Mouse (Mus musculus): ENCODE data around the gene Rgs17.
"Not testable (repeated sequence)": the region's sequence is repeated elsewhere in the genome, so short reads cannot be mapped to it uniquely, and the experiment has no call there.

The Rgs17 gene

DNA sequence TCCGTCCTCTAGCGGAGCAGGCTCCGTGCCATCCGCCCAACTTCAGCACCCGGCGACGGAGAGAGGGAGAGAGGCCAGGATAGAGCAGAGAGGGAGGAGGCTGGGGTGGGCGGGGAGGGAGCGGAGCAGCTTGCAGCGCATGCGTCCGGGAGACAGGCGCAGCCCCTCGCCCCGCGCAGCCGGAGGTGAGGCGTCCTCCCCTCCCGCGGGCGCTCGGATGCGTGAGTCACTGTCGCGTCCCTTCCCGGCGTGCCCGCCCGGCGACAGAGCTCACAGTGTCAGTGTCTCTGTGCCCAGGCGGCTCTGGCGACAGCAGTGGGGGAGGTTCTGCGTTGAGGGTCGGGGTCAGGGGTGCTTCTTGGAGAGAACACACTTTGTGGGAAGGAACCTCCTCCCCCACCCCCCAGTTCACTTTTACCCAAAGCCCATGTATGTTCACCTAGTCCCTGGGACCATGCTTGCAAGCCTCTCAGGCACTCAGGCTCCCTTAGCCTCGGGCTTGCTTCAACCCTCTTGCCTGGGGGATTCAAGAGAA lies at the start of gene Rgs17:
TSS of gene Rgs17 (minus strand) at position 107 of the 535 bp plus-strand sequence.
- DNase-seq (ENCODE audit: low spot score), result peak; percentile 37

GRCm38 (mm10) chr10:5967655-5968054 lies 45.5 kb upstream of the Rgs17 start:
- DNase-seq (ENCODE audit: low spot score), result no peak

DNA sequence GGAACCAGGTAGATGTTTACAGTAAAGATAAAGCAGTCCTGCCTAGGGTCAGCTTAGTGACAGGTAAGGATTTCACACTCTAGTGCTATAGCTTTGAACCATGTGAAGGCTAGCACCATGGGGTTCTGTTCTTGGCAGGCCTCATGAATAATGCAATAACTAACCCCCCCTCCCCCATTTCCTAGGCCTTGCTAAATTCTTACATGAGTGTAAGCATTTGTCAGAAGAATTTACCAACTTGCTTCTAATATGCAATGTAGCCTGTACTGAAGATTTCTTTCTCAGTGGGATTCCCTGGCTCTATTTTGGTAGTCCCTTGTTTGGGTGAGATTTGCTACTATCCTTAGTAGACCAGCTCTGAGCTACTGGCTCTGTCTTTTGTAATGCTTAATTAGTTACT lies 31.6 kb upstream of the Rgs17 start:
- not testable (repeated sequence) for DNase-seq (ENCODE audit: low spot score)

DNA sequence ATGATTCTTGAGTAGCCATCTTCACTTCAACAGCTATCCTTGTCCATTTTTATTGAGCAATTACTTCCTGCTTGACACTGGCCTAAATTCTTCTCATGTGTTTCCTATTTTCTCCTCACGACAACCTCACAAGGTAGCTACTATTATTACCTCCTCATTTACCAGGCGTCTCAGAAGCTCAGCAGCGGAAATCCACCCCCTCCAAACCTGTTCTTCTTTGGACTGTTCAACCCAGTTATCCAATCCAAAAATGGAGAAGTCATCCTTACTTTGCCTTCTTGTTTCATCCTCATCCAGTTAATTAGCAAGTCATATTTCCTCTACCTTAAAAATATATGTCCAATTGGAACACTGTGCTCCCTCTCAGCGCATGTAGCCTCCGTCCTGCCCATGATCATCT lies 2.1 kb upstream of the Rgs17 start:
- DNase-seq (ENCODE audit: low spot score), result no peak

DNA sequence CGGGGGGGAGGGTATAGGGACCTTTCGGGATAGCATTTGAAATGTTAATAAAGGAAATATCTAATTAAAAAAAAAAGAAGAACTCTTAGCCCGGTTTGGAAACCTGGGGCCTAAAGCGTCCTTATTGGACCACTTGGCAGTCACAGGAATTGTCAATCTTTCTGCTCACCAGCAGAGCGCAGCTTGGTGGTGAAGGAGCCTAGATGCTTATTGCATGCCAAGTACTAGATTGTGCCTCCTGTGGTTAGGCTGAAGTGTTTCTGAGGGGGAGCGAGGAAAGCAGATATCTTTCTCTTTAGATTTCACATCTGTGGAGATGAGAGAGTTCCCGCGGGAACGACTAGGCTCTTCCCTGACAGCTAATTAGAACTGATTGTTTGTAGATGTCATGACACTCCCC lies 896 bp upstream of the Rgs17 start:
- DNase-seq (ENCODE audit: low spot score), result no peak

DNA sequence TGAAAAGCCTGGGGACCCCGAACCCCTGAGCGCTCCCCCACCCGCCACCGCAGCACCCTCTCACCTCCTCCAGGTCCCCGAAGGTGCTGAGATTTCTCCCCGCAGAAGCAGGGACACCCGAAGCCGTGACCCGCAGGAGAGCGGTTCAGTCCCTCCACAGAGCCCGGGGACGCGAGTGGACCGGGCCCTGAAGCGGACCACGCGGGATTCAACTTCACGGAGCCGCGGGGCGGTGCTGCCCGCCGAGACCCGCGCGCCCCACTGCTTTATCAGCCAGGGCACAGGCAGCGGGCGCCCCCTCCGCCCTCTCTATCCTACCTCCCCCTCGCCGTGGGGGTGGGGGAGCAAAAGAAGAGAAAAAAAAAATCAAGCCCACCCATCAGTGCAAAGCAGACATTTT lies 429 bp downstream of the Rgs17 start:
- no peak for DNase-seq (ENCODE audit: low spot score)

DNA sequence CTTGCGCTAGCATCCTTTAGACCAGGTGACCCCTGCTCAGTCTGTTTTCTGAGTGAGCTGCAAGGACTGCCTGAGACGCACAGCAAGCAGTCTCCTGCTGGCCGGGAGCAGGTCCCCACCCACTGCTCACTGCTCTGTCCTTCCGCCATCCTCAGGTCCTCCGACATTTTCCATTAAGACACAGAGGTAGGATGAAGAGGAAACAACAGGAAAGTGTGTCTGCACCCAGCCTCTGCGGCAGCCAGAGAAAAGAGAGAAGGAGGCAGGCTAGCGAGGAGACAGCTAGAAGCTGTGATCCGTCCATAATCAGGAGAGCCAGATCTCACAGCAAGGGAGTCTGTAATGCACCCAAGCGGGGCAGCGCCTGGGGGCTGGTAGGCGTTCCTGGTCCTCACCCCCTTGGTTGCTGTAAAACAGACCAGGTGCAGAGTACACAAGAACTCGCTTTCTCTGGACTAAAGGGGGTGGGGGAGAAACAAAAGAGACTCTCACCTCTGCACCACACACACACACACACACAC lies 1.1 kb downstream of the Rgs17 start:
- DNase-seq (ENCODE audit: low spot score), result peak; percentile 4

GRCm38 (mm10) chr10:5904399-5904798 lies 17.8 kb downstream of the Rgs17 start:
- no peak for DNase-seq (ENCODE audit: low spot score)

- no peak for DNase-seq (ENCODE audit: low spot score)
These were observed 20.4 kb downstream of the Rgs17 start for GRCm38 (mm10) chr10:5901777-5902176.

DNA sequence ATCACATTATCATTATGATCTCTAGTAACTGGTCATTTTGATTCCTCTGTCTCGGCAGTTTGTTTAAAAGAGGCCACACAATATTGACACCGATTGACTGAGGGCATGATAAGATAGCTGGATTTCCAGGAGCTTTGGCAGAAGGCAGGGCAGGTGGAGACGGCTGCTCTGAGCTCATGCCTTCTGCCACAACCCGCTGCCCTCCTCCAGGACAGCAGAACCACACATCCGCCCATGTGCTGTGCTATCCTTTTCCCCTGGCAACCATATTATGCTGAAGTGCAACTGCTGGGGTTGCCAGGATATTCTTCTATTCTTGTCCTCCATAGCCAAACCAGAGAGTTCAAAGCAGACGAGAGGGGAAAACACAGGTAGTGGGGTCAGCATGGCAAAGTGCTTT lies 21.5 kb downstream of the Rgs17 start:
- no peak for DNase-seq (ENCODE audit: low spot score)

DNA sequence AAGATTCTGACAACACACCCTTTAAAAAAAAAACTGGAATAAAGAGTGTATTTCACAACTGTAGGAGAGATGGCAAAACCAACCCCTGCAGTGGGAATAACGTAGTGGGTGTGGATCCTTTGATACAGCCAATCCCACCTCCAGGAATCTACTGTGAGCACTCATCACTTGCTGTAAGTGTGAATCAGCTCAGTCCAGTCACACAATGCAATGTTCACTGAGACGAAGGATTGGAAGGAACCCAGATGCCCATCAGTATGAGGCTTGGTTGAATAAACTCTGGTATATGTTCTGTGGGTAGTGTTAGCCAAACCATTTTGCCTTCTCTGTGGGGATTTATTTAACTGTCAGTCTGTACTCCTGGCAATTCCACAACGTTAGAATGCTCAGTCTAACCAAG lies 45.1 kb downstream of the Rgs17 start:
- DNase-seq (ENCODE audit: low spot score), result no peak

DNA sequence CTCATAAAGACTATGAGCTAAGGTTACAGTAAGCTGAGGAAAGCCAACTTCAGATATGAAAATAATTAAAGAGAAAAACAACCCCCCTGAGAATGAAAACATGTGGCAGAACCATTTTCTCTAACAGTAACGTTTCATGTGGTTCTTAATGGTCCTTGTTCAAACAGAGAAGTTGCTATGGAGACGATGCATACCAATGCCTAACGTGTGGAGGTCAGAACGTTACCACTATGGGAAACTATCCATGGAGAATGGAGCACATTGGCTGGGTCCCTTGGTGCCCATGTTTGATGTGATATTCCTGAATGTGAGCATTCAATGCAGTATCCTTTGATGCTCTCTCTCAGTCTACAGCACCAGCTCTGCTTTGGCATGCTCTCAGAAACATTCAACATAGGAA lies 51.1 kb downstream of the Rgs17 start:
- DNase-seq (ENCODE audit: low spot score), result no peak

- DNase-seq (ENCODE audit: low spot score), result no peak
These were observed 54.1 kb downstream of the Rgs17 start for GRCm38 (mm10) chr10:5867981-5868552.

- no peak for DNase-seq (ENCODE audit: low spot score)
These were observed 56.2 kb downstream of the Rgs17 start for GRCm38 (mm10) chr10:5865996-5866395.

GRCm38 (mm10) chr10:5862669-5863068 lies 59.5 kb downstream of the Rgs17 start:
- no peak for DNase-seq (ENCODE audit: low spot score)

- DNase-seq (ENCODE audit: low spot score), result no peak
These were observed 61.4 kb downstream of the Rgs17 start for GRCm38 (mm10) chr10:5860849-5861248.

DNA sequence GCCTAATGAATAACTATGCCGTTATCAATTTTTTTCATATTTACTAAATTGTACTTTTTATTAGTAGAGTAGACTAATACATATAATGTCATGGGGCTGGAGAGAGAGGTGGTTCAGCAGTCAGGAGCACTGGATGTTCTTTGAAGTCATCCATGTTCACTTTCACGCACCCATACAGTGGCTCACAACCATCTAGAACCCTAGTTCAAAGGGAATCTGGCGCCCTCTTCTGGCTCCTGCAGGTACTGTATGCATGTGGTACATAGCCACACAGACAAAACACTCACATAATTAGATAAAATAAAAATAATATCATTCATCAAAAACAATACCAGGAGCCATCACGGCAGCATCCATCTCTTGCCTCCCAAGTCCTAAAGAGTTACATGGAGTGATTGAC lies 62.5 kb downstream of the Rgs17 start:
- peak; percentile 12 for DNase-seq (ENCODE audit: low spot score)

DNA sequence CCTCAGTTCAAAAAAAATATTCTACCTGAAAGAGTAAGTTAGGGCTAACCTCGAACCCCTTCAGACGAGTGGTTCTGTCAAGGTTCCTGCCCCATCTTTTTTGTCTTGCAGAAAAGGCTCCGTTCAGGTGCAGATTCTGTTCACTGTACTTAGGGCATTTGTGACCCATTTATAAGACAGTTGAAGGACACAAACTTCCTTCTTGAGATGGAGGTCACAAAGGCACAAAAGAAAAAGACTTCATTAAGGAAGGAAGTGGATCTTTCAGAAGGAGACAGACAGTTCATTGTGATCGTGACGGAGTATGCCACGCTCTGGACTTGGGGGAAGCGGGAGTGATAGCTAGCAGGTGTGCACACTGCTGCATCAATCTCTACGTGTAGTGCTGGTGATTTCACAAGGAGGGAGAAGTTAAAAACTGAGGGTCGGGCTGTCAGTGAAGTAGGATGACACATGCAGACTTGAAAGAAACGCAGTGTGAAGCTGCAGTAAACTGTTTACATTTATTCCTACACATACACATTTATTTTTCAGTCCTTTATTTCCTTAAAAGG lies 64.1 kb downstream of the Rgs17 start:
- no peak for DNase-seq (ENCODE audit: low spot score)

DNA sequence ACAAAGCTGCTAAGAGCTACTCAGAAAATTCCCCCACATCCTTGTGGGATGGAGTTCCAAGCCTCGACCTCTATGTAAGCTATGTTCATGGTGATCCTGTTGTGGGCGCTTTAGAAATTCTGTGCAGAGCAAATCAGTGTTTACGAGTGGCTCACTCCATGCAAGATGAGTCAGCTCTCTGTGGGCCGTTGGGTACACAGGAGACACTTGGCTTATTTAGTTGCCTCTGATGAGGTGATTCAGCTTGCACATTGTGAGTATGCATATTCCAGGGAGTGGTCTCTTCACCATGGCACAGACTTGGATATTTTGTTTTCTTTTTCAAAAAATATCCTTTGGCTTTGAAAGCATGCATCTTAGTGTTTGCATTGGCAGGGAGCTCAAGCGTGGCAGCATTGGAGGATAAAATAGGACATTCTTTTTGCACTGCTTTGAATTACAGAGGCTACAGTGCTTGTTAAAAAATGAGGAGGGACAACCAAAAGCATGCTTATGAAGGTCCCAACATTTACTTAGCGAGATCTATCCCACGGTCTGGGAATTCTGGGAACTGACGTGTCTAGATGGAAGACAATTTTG lies 68.8 kb downstream of the Rgs17 start:
- DNase-seq (ENCODE audit: low spot score), result no peak

GRCm38 (mm10) chr10:5846939-5847338 lies 75.3 kb downstream of the Rgs17 start:
- no peak for DNase-seq (ENCODE audit: low spot score)

GRCm38 (mm10) chr10:5841369-5841768 lies 80.8 kb downstream of the Rgs17 start:
- DNase-seq (ENCODE audit: low spot score), result no peak

- DNase-seq (ENCODE audit: low spot score), result no peak
These were observed 95.7 kb downstream of the Rgs17 start for GRCm38 (mm10) chr10:5826336-5827025.

- peak; percentile 27 for DNase-seq (ENCODE audit: low spot score)
These were observed 97.4 kb downstream of the Rgs17 start for GRCm38 (mm10) chr10:5824779-5825178.
